Mouse (Mus musculus) c-Kit-positive CD71-negative TER-119-negative erythroid progenitor cells, embryonic 14.5 days (primary cell): ENCODE data around the gene Bcl7c.
A peak's percentile ranks its signal among the peaks of the same experiment; 100 is the strongest.
"Not testable (repeated sequence)": the region's sequence is repeated elsewhere in the genome, so short reads cannot be mapped to it uniquely, and the experiment has no call there.

Experiments used
- DNase-seq: peaks from one replicate; pipeline ENCODE4 v3.0.0-alpha.2; 2013; ENCODE audit warnings: low read depth

The Bcl7c gene

GRCm38 (mm10) chr7:127716992-127717391, 8.3 kb upstream of the Bcl7c start:
- DNase-seq: no peak

GRCm38 (mm10) chr7:127714816-127715215, 6.1 kb upstream of the Bcl7c start:
- DNase-seq: no peak

GRCm38 (mm10) chr7:127712461-127713385, 4.0 kb upstream of the Bcl7c start, which contains the start of gene Ctf1:
Gene Ctf1, plus strand, starts transcription at chr7:127712736.
- peak; percentile 59 for DNase-seq

DNA sequence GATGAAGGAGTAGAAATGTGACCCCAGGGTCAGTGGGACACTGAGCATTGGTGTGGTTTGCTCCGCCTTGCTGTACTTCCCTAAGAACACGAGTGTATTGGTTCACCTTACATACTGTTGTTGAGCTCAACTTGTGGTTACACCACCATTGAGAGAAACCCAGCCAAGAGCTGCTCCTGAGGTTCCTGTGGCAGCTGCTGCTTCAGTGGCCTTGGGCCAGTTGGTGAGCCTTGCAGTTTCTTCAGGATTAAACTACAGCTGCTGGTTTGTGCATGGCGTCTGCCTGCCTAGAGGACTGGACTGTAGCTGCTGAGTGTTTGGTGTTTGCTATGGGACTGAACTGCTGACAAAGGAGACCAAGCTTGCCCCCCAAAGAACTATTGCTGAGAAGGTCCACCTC, 2.7 kb upstream of the Bcl7c start:
- no peak for DNase-seq

DNA sequence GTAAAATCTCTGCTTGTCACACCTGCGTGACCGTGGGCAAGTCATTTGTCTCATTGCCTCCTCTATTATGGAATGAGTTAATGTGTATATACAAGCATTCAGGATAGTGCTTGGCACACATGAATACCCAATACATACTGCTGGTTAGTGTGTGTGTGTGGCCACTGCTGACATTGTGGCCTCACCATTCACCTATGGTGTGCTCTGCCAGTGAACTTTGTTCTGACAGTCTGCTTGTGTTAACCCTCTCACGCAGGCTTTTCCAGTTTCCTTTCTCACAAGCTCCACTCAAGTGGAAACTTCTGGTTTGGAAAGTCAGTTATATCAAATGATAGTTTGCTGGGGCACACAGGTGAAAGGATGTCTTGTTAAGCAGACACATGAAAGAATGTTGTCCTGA, 2.3 kb upstream of the Bcl7c start:
- DNase-seq: no peak

DNA sequence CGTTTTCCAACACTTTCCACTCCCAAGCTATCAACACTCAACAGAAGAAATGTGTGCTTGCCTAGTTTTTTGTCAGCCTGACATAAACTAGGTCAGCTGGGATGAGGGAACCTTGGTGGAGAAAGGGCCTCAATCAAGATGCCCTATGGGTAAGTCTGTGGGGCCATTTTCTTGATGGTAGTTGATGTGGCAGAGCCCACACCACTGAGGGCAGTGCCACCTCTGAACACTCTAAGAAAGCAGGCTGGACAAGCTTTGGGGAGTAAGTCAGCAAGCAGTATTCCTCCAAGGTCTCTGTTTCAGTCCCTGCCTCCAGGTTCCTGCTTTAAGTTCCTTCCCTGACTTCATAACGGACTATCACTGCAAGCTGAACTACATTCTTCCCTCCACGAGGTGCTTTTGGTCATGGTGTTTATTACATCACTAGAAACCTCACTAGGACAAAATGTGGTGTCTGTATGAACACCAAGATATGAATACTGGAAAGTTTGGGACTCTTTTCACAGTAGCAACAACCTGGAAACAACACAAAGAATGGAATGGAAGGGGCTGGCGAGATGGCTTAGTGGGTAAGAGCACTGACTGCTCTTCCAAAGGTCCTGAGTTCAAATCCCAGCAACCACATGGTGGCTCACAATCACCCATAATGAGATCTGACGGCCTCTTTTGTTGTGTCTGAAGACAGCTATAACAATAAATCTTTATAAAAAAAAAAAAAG, 687 bp upstream of the Bcl7c start:
- DNase-seq: no peak

GRCm38 (mm10) chr7:127707957-127708206, 851 bp downstream of the Bcl7c start:
- no peak for DNase-seq

- no peak for DNase-seq
Observed at GRCm38 (mm10) chr7:127707045-127707956, 1.4 kb downstream of the Bcl7c start.

GRCm38 (mm10) chr7:127705706-127706105, 3.0 kb downstream of the Bcl7c start:
- no peak for DNase-seq

GRCm38 (mm10) chr7:127704598-127704997, 4.1 kb downstream of the Bcl7c start:
- no peak for DNase-seq

DNA sequence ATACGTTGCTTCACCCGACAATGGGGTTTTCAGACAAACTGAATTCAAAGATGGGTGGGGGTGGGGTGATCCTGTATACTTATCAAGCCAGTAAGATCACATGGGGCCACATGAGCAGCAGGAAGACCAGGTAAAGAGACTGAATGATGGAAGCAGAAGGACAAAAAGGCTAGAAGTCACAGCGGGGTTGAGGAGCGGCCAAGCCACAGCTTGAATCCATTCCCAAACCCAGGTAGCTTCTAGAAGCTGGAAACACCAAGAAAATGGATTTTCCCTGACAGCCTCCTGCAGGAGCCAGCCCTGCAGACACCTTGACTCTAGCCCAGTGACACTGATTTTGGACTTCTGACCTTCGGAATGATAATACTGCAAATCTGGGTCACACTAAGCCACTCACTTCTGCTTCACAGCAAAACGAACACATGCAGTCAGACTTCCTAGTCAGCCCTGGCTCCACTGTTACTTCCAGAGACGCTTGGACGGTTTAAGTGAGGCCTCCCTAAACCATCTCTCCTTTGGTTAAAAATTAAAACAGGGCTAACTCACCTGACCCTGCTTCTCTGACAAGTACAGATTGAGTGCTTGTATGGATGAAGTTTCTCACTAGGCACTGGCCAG, 5.1 kb downstream of the Bcl7c start:
- DNase-seq: no peak

GRCm38 (mm10) chr7:127700712-127701331, 7.9 kb downstream of the Bcl7c start:
- DNase-seq: no peak

DNA sequence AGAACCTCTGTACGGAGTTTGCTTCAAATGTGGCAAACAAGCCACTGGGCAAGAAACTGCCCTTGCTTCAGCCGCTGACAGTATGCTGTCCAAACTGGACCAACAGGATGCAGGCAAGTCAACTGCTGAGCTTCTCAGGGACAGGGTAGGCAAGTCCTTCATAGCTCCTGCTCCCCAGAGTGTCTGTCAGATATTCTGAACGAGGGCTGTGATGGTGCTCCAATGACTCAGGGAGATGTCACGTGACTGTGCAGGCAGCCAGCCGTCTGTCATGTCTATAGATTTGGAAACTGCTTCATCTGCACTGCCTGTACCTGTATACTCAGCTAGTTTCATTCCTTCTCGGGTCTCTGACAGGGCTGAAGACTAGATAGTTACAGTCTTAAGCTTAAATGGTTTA, 9.7 kb downstream of the Bcl7c start:
- no peak for DNase-seq

DNA sequence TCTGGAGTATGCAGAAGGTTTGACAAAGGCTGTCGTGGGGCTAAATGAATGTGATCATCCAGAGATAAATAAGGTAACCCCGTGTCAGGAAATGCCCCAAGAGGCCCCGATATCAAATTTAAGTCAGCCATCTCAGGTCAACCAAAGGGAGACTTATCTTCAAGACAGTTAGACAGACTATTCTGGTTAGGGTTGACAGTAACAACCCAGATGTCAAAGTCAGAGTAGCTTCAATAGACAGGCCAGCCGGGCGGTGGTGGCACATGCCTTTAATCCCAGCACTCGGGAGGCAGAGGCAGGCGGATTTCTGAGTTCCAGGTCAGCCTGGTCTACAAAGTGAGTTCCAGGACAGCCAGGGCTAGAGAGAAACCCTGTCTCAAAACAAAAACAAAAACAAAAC, 15.0 kb downstream of the Bcl7c start:
- not testable (repeated sequence) for DNase-seq

DNA sequence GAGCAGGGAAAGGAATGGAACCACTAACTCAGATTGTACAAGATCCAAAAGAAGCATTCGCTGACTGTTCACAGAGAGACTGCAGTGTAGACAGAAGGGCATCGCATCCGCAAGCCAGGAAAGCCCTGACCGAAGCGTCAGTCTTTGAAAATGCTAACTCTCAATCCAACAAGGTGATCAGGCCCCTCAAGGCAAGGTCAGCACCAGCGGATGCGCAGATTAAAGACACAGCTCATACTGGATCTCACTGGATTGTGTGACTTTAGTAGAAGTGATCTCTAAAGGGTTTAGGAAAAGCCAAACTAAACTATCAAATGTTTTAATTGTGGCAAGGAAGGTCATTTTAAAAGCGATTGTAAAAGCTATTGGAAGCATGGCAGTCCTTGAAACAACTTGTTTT, 15.4 kb downstream of the Bcl7c start:
- no peak for DNase-seq

- no peak for DNase-seq
Observed at GRCm38 (mm10) chr7:127691221-127691989, 17.3 kb downstream of the Bcl7c start.

GRCm38 (mm10) chr7:127689626-127690280, 19.0 kb downstream of the Bcl7c start:
- DNase-seq: no peak

DNA sequence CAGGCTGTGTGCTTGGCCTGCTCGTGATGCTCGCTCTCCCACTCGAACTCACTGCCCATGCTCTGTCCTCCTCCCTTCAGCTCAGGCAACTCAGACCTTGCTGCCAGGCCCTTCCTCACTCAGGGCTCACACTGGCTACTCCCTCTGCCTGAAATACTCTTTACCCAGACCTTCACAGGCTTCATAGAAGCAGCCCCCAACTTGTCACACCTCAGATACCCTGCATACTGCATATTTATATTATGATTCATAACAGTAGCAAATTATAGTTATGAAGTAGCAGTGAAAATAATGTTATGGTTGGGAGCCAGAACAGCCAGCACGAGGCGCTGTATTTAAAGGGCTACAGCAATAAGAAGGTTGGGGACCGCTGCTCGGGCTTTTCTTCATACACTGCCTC, 19.8 kb downstream of the Bcl7c start:
- DNase-seq: no peak

DNA sequence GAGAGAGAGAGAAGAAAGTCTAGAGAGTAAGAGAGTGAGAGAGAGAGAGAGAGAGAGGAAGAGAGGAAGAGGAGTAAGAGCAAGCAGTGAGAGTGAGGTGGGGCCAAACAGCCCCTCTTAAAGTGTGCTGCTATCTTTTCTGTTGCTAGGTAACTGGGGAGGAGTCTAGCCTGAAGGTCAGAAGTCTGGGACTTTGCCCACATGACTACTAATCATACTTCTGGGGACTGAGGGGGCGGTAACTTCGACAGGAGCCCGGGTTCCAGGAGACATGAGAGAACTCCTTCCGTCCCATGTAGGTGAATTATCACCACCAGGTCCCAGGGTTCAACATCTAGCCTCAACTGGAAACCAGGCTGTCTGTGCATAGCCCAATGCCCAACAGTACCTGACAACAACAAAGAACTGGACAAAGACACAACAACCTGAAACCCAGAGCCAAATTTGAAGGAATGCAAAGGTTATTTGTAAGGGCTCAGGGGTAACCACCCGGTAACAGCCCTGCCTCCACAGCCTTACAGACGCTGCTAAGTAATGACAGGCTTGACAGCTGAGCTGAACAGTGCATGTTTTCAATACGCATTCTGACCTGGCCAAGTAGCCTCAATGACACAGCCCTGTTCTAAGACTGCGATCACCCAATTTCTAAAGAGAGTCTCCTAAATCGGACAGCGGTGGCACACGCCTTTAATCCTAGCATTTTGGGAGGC, 21.8 kb downstream of the Bcl7c start:
- DNase-seq: no peak
